Mouse (Mus musculus): ENCODE data around the gene Sstr1. TPM values are rescaled to one million over a fixed set of nuclear protein-coding genes. Genes with fewer than 3 reads are reported as not detected.

Gene Sstr1
- 10 to 100 TPM; 23.9 to 28.7 (median 25.9) TPM for total RNA-seq (2022)

DNA sequence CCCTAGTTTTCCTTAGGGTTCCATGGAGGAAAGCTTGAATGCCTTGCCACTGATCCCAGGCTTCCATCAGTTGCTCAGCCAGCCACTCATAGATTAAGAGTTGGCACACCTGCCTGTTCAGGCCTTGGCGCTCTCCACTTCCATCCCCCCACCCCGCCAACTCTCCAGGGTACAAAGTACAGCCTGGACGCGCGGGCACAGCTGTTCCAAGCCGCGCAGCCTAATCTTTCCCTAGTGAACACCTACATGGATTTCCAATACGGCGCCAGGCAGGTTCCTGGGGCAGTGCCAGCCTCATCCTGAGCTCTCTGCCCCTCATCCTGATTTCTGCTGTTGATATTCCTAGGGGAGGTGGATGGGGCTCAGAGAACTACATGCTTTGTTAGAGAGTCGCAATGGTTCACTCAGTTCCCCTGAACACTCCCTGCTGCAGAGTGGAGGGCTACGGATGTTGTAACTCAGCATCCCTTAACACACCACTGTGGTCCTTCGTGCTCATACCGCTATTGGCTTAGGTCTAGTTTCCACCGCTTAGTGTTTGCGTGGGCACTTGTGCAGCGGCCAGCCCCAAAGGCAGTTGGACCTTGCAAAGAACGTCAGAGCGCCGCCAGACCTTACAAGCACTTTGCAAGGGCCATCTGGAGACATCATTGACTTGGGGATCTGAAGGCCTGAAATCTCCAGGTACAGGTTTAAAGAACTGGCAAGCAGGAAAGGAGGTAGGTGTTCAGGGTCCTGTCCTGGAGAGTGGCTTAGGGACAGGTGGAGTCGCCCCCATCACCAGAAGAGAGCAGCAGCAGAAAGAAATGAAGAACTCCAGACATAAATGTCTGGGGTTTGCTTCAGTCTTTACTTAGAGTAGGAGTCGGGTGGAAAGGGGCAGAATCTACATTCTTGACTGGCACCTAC lies at the start of gene Sstr1:
Gene Sstr1 (plus strand): TSS at position 610 of the 909 bp plus-strand sequence.
- peak in 1 of 2 experiments; percentile 25 for DNase-seq (ENCODE audit: low spot score in 2 of 2)

- DNase-seq (ENCODE audit: low spot score in 2 of 2): no peak
Observed at GRCm38 (mm10) chr12:58198810-58199209, 12.8 kb upstream of the Sstr1 start.

GRCm38 (mm10) chr12:58201190-58201589 lies 10.4 kb upstream of the Sstr1 start:
- no peak for DNase-seq (ENCODE audit: low spot score in 2 of 2)

- DNase-seq (ENCODE audit: low spot score in 2 of 2): no peak
Observed at GRCm38 (mm10) chr12:58207956-58208355, 3.6 kb upstream of the Sstr1 start.

GRCm38 (mm10) chr12:58212261-58212923 lies 820 bp downstream of the Sstr1 start:
- DNase-seq (ENCODE audit: low spot score in 2 of 2): peak in 1 of 2 experiments; percentile 39

GRCm38 (mm10) chr12:58212924-58213450 lies 1.4 kb downstream of the Sstr1 start:
- DNase-seq (ENCODE audit: low spot score in 2 of 2): peak in 1 of 2 experiments; percentile 38

GRCm38 (mm10) chr12:58213451-58214288 lies 2.1 kb downstream of the Sstr1 start:
- no peak for DNase-seq (ENCODE audit: low spot score in 2 of 2)

DNA sequence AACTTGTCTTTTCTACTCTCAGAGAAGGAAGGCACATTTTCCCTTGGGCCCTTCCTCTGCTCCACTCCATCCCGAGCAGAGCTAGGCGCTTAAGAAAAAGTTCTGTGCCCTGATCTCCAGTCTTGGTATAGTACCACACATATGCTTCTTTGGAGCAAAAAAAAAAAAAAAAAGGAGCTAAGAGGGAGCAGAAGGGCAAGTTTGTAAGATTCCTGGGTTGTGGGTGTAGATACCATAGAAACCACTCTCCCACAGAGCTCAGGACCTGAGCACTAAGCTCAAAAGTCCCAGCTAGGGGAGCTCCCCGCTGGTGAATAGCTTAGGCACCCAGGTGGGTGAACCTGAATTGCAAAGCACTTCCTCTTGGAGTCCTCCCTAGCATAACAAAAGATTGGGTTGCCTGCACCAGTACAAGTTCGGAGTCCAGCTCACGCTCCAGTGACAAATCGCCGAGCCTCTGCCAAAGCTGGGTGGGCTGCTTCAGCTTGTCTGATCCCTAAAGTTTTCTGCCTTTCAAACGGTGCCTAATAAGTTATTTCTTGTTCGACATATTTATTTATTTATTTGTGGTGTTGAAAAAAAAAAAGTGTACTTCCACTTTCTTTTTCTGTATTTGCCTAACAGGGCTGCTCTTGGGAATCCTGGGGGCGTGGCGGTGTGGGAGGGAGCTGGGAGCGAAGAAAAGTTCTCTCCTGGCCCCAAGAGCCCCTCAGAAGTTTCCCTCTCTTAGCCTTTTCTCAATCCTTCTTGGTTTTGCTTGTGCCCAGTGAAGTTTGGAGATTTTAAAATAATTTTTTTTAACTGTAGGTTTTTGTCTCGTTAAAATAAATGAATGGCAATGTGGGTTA lies 2.9 kb downstream of the Sstr1 start:
- no peak for DNase-seq (ENCODE audit: low spot score in 2 of 2)

DNA sequence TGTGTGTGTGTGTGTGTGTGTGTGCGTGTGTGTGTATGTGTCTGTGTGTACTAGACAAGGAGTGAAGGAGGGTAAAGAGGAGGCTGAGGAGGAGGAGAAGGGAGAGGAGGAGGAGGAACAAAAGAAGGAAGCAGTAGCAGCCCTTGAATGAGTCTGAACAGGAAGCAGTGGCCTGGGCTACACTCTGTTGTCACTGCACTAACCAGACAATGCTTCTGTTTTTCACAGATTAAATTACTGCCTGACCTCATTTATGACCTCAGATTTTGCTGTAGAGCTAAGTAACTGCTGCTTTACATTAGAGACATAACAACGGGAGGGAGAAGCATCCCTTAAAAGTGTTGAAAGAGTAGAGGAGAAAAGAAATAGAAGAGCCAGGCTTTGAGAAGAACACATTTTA lies 4.6 kb downstream of the Sstr1 start:
- DNase-seq (ENCODE audit: low spot score in 2 of 2): no peak

DNA sequence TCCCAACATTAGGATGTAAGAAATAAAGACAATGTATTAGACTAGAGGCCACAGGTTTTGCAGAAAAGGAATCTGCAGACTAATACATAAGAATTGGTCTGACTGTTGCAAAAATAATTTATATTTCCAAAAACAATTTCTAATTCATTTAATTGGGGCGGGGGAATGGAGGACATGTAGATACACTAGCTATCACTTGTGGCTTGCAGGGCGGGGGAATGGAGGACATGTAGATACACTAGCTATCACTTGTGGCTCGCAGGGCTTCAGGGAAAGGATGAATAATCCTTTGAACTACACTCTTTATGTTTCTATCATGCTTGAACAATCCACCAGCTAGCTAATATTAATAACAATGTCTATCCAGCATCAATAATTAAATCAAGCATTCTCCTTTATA lies 7.5 kb downstream of the Sstr1 start:
- DNase-seq (ENCODE audit: low spot score in 2 of 2): no peak

DNA sequence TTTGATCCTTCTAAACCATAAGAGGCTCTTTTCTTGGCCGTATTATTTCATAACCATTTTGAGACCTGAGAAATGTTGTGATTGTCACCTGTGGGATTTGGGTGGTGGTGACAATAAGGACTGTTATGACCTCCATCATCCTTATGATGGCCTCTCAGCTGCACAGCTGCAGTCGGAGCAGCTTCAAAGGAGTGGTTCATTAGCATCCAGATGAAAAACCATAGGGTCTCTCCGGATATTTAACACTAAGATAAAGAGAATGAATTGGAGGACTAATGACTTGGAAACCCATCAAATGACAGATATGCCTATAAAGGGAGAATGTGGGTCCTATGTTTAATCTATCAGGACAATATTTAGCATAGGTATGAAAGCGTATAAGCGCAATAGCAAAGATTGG lies 14.1 kb downstream of the Sstr1 start:
- DNase-seq (ENCODE audit: low spot score in 2 of 2): no peak

GRCm38 (mm10) chr12:58232489-58232888 lies 20.9 kb downstream of the Sstr1 start:
- DNase-seq (ENCODE audit: low spot score in 2 of 2): no peak

- DNase-seq (ENCODE audit: low spot score in 2 of 2): no peak
Observed at GRCm38 (mm10) chr12:58251901-58252300, 40.3 kb downstream of the Sstr1 start.

Other genes starting within 250 kb of the Sstr1 start
- 1 to 10 TPM; 2.9 to 4.0 (median 3.7) TPM for gene Clec14a, start 57.5 kb downstream of the Sstr1 start, total RNA-seq (2022)